In genomic region chr14:30875955-30876354, GRCm38 (mm10) we compare ENCODE assay signal across 13 mouse cellular contexts. TPM values are rescaled to one million over a fixed set of nuclear protein-coding genes. Genes with fewer than 3 reads are reported as not detected.
DNase-seq lines count a peak whose midpoint lies in the region; ATAC-seq and TF ChIP-seq lines count a peak whose summit lies in the region.
"Had no signal": no experiment of that assay in that cellular context is flagged by ENCODE, and none has a peak within 500 bp of the region (broad histone marks: within the 10 kb centered on the region; RNA-seq: fewer than 3 reads in every experiment).

No protein-coding gene starts in this region.

- H3K36me3 ChIP-seq in spleen, adult 2 months (ENCODE audit: control insufficient read depth, insufficient read depth, low read length), result peaks cover 12% of the 10 kb centered on the region
- peaks cover 24% of the 10 kb centered on the region for H3K36me3 ChIP-seq in liver, embryonic 13.5 days
- H3K36me3 ChIP-seq in midbrain, embryonic 16.5 days (ENCODE audit: control insufficient read depth, insufficient read depth, low read length), result peaks cover 9% of the 10 kb centered on the region; the same call in 1 of the 2 replicates
- H3K36me3 ChIP-seq in hindbrain, embryonic 10.5 days, result peaks cover 55% of the 10 kb centered on the region

- no peak overlapping the region for H3K4me2 ChIP-seq in liver, embryonic 13.5 days
- no peak overlapping the region for H3K4me2 ChIP-seq in midbrain, embryonic 16.5 days (ENCODE audit: low read length)

- no peak overlapping the region for H3K9ac ChIP-seq in liver, embryonic 13.5 days
- no peak overlapping the region for H3K9ac ChIP-seq in midbrain, embryonic 16.5 days (ENCODE audit: low read depth, low read length)

- H3K27ac ChIP-seq in spleen, adult 2 months (ENCODE audit: insufficient read depth, low read length), result peak overlapping the region; percentile 6; the same call in 1 of the 2 replicates
- peak overlapping the region; percentile 77 for H3K27ac ChIP-seq in liver, embryonic 13.5 days
- no peak overlapping the region for H3K27ac ChIP-seq in midbrain, embryonic 16.5 days (ENCODE audit: low read length)
- H3K27ac ChIP-seq in hindbrain, embryonic 10.5 days, result no peak overlapping the region
- H3K27ac ChIP-seq: limb, embryonic 10.5 days had no signal

- no peak for TF ChIP-seq CTCF in spleen, adult 2 months (IDR thresholded peaks at IDR 0.05; ENCODE audit: extremely low read depth, insufficient read depth, insufficient read length, insufficient replicate concordance)

- H3K27me3 ChIP-seq in spleen, adult 2 months (ENCODE audit: control insufficient read depth, insufficient read depth, low read length), result no peaks in the 10 kb centered on the region
- no peaks in the 10 kb centered on the region for H3K27me3 ChIP-seq in liver, embryonic 13.5 days
- H3K27me3 ChIP-seq in midbrain, embryonic 16.5 days (ENCODE audit: control insufficient read depth, insufficient read depth, low read depth, low read length), result no peaks in the 10 kb centered on the region
- no peaks in the 10 kb centered on the region for H3K27me3 ChIP-seq in hindbrain, embryonic 10.5 days (ENCODE audit: insufficient read depth, poor library complexity, severe bottlenecking)

- WGBS in spleen, adult 2 months, result 80% methylated on average over 9 of the region's 9 CpGs
- WGBS in liver, embryonic 13.5 days (ENCODE audit: insufficient replicate concordance), result 62% methylated on average over 9 of the region's 9 CpGs
- 86% methylated on average over 9 of the region's 9 CpGs for WGBS in midbrain, embryonic 16.5 days
- WGBS in hindbrain, embryonic 10.5 days, result 77% methylated on average over 9 of the region's 9 CpGs

- no peaks in the 10 kb centered on the region for H3K4me1 ChIP-seq in spleen, adult 2 months (ENCODE audit: control insufficient read depth, insufficient read depth, insufficient read length)
- H3K4me1 ChIP-seq in liver, embryonic 13.5 days (replicated peaks), result peaks cover 46% of the 10 kb centered on the region
- no peaks in the 10 kb centered on the region for H3K4me1 ChIP-seq in midbrain, embryonic 16.5 days (ENCODE audit: control insufficient read depth, insufficient read depth, low read length)
- peaks cover 20% of the 10 kb centered on the region for H3K4me1 ChIP-seq in hindbrain, embryonic 10.5 days (replicated peaks)

- no peak for TF ChIP-seq POLR2A in spleen, adult 2 months (IDR thresholded peaks at IDR 0.05; ENCODE audit: low read depth, low read length)

- H3K4me3 ChIP-seq in spleen, adult 2 months (ENCODE audit: extremely low read depth, insufficient read depth, insufficient read length), result no peak overlapping the region
- H3K4me3 ChIP-seq in liver, embryonic 13.5 days (replicated peaks), result no peak overlapping the region
- no peak overlapping the region for H3K4me3 ChIP-seq in midbrain, embryonic 16.5 days (ENCODE audit: low read depth, low read length)
- H3K4me3 ChIP-seq in hindbrain, embryonic 10.5 days, result no peak overlapping the region
- H3K4me3 ChIP-seq: erythroblast, embryonic 14.5 days; limb, embryonic 10.5 days had no signal

- no peaks in the 10 kb centered on the region for H3K9me3 ChIP-seq in liver, embryonic 13.5 days (replicated peaks)
- H3K9me3 ChIP-seq in midbrain, embryonic 16.5 days (replicated peaks; ENCODE audit: control insufficient read depth, low read length, poor library complexity, severe bottlenecking), result no peaks in the 10 kb centered on the region
- no peaks in the 10 kb centered on the region for H3K9me3 ChIP-seq in hindbrain, embryonic 10.5 days
- H3K9me3 ChIP-seq: limb, embryonic 10.5 days had no signal

- ATAC-seq in liver, embryonic 13.5 days (ENCODE audit: low read depth), result no peak
- ATAC-seq in midbrain, embryonic 16.5 days, result no peak
- ATAC-seq in cerebellum, adult (ENCODE audit: insufficient number of reproducible peaks, low FRiP score, low TSS enrichment), result no peak

- no peak for DNase-seq in spleen, adult 2 months (ENCODE audit: low read depth in 1 of 2, low spot score in 2 of 2)
- no peak for DNase-seq in spleen, postnatal 14 days (ENCODE audit: low spot score in 2 of 2)
- peak; percentile 14 for DNase-seq in kidney, adult 9 months
- DNase-seq in liver, embryonic 13.5 days, result no peak
- DNase-seq in hindbrain, embryonic 10.5 days (ENCODE audit: low spot score), result no peak
- DNase-seq: cerebellum, adult 9-10 months; embryo, embryonic 11 days; heart, postnatal 10 days had no signal

RNA-seq across cellular contexts. Expression of gene Mustn1, which starts 3.0 kb away (rescaled TPM):
- polyA plus RNA-seq in spleen, adult 2 months (2012; rRNA removed), result 4.9 and 7.3 TPM in 2 replicates
- polyA plus RNA-seq in liver, embryonic 13.5 days (2015; fragmentation: Nextera tagmentation; extraction: Ambion mirVana), result 0.56 and 0.60 TPM in 2 replicates
- polyA plus RNA-seq in midbrain, embryonic 16.5 days (2015; fragmentation: Nextera tagmentation; extraction: Ambion mirVana), result 0.51 and 0.68 TPM in 2 replicates
- polyA plus RNA-seq in hindbrain, embryonic 10.5 days (2016; fragmentation: Nextera tagmentation; extraction: Ambion mirVana), result 0.29 and 0.39 TPM in 2 replicates

RNA-seq across cellular contexts. Expression of gene Itih4, which starts 10.3 kb away (rescaled TPM):
- polyA plus RNA-seq in spleen, adult 2 months (2012; rRNA removed), result 0.50 and 1.2 TPM in 2 replicates
- polyA plus RNA-seq in liver, embryonic 13.5 days (2015; fragmentation: Nextera tagmentation; extraction: Ambion mirVana), result 25.3 and 27.0 TPM in 2 replicates
- not detected in 2 replicates for polyA plus RNA-seq in midbrain, embryonic 16.5 days (2015; fragmentation: Nextera tagmentation; extraction: Ambion mirVana)
- polyA plus RNA-seq in hindbrain, embryonic 10.5 days (2016; fragmentation: Nextera tagmentation; extraction: Ambion mirVana), result not detected in 2 replicates
- polyA plus RNA-seq: limb, embryonic 10.5 days; small intestine, adult 2 months had no signal

RNA-seq across cellular contexts. Expression of gene Itih3, which starts 47.6 kb away (rescaled TPM):
- 1.4 TPM in 2 replicates for polyA plus RNA-seq in spleen, adult 2 months (2012; rRNA removed)
- 114 and 122 TPM in 2 replicates for polyA plus RNA-seq in liver, embryonic 13.5 days (2015; fragmentation: Nextera tagmentation; extraction: Ambion mirVana)
- 1.1 and 2.6 TPM in 2 replicates for polyA plus RNA-seq in midbrain, embryonic 16.5 days (2015; fragmentation: Nextera tagmentation; extraction: Ambion mirVana)
- polyA plus RNA-seq in hindbrain, embryonic 10.5 days (2016; fragmentation: Nextera tagmentation; extraction: Ambion mirVana), result 0.37 and 0.49 TPM in 2 replicates
- polyA plus RNA-seq: limb, embryonic 10.5 days had no signal

RNA-seq across cellular contexts. Expression of gene Tmem110, which starts 50.6 kb away (rescaled TPM):
- 13.0 and 18.0 TPM in 2 replicates for polyA plus RNA-seq in spleen, adult 2 months (2012; rRNA removed)
- polyA plus RNA-seq in liver, embryonic 13.5 days (2015; fragmentation: Nextera tagmentation; extraction: Ambion mirVana), result 11.6 and 11.8 TPM in 2 replicates
- polyA plus RNA-seq in midbrain, embryonic 16.5 days (2015; fragmentation: Nextera tagmentation; extraction: Ambion mirVana), result 22.3 and 22.9 TPM in 2 replicates
- polyA plus RNA-seq in hindbrain, embryonic 10.5 days (2016; fragmentation: Nextera tagmentation; extraction: Ambion mirVana), result 22.4 and 26.3 TPM in 2 replicates

Comparison
In these comparisons a context has a peak if more than half of its experiments do, and no peak if none do; other contexts are left out.
1. H3K27ac ChIP-seq: peak in spleen, adult 2 months (single experiment) and liver, embryonic 13.5 days (single experiment); none in midbrain, embryonic 16.5 days (single experiment) and hindbrain, embryonic 10.5 days (single experiment).
2. RNA of gene Itih4, which starts 10.3 kb away (polyA plus RNA-seq): 25.3 to 27.0 TPM in liver, embryonic 13.5 days; 0.50 to 1.2 TPM in spleen, adult 2 months, not detected in midbrain, embryonic 16.5 days and not detected in hindbrain, embryonic 10.5 days; every median in the first group is over 10 times any median in the second.
3. RNA of gene Itih3, which starts 47.6 kb away (polyA plus RNA-seq): 114 to 122 TPM in liver, embryonic 13.5 days; 1.1 to 2.6 TPM in midbrain, embryonic 16.5 days, 1.4 TPM in spleen, adult 2 months and 0.37 to 0.49 TPM in hindbrain, embryonic 10.5 days; every median in the first group is over 10 times any median in the second.